Mouse (Mus musculus): ENCODE data around the gene Smoc2. TPM values are rescaled to one million over a fixed set of nuclear protein-coding genes. Genes with fewer than 3 reads are reported as not detected.

Smoc2 gene
- total and polyA plus RNA-seq, 3 experiments, result 36.5 to 55.4 (median 54.9) TPM

GRCm38 (mm10) chr17:14387261-14387660 is 108.0 kb downstream of the Smoc2 start:
- Histone ChIP-seq H3K4me3 (no peak overlapping the region), H3K36me3 (ENCODE audit: control insufficient read depth, insufficient read depth, low read length) (no peaks in the 10 kb centered on the region), H3K79me2 (replicated peaks; ENCODE audit: control insufficient read depth, insufficient read depth, low read length) (no peaks in the 10 kb centered on the region), H3K27ac (no peak overlapping the region), H3K4me1 (ENCODE audit: control insufficient read depth, insufficient read depth, low read length) (no peaks in the 10 kb centered on the region), H3K9ac (ENCODE audit: low read depth, low read length) (no peak overlapping the region), H3K27me3 (ENCODE audit: control insufficient read depth, insufficient read depth, low read length) (no peaks in the 10 kb centered on the region)
- TF ChIP-seq EP300 (IDR thresholded peaks at IDR 0.05; ENCODE audit: insufficient read depth, low read depth, low read length) (no peak), CTCF (IDR thresholded peaks at IDR 0.05) (no peak), POLR2A (IDR thresholded peaks at IDR 0.05; ENCODE audit: insufficient read depth, low read depth, low read length) (no peak)
- 48% methylated on average over 6 of the region's 6 CpGs for whole genome bisulfite sequencing
- intact Hi-C loops (cut with DNase I), result loop anchor here (5.0 kb wide), 1 partner anchor 100 kb away; no protein-coding TSS in a partner anchor
- no peak for DNase-seq

- DNase-seq, result no peak
- Histone ChIP-seq H3K27me3 (ENCODE audit: control insufficient read depth, insufficient read depth, low read length) (no peaks in the 10 kb centered on the region), H3K9ac (ENCODE audit: low read depth, low read length) (no peak overlapping the region), H3K36me3 (ENCODE audit: control insufficient read depth, insufficient read depth, low read length) (no peaks in the 10 kb centered on the region), H3K4me3 (no peak overlapping the region), H3K4me1 (ENCODE audit: control insufficient read depth, insufficient read depth, low read length) (no peaks in the 10 kb centered on the region), H3K27ac (no peak overlapping the region), H3K79me2 (replicated peaks; ENCODE audit: control insufficient read depth, insufficient read depth, low read length) (no peaks in the 10 kb centered on the region)
- no peak for TF ChIP-seq CTCF (IDR thresholded peaks at IDR 0.05)
- no peak for TF ChIP-seq POLR2A (IDR thresholded peaks at IDR 0.05; ENCODE audit: insufficient read depth, low read depth, low read length)
- 37% methylated on average over 2 of the region's 2 CpGs for whole genome bisulfite sequencing
- intact Hi-C loops (cut with DNase I), result loop anchor here (10.0 kb wide), 1 partner anchor 122 kb away; no protein-coding TSS in a partner anchor
Observed at GRCm38 (mm10) chr17:14392443-14392842, 113.1 kb downstream of the Smoc2 start.

GRCm38 (mm10) chr17:14394861-14395260 is 115.6 kb downstream of the Smoc2 start:
- DNase-seq, result no peak
- H3K27ac ChIP-seq, result no peak overlapping the region
- H3K4me3 ChIP-seq, result no peak overlapping the region
- WGBS, result 42% methylated on average over 5 of the region's 5 CpGs
- TF ChIP-seq EP300 (IDR thresholded peaks at IDR 0.05; ENCODE audit: insufficient read depth, low read depth, low read length), result no peak
- no peak for TF ChIP-seq CTCF (IDR thresholded peaks at IDR 0.05)
- intact Hi-C loops (cut with DNase I), result loop anchor here (10.0 kb wide), 1 partner anchor 120 kb away; no protein-coding TSS in a partner anchor
- H3K9ac ChIP-seq (ENCODE audit: low read depth, low read length), result no peak overlapping the region
- no peaks in the 10 kb centered on the region for H3K79me2 ChIP-seq (replicated peaks; ENCODE audit: control insufficient read depth, insufficient read depth, low read length)
- H3K4me1 ChIP-seq (ENCODE audit: control insufficient read depth, insufficient read depth, low read length), result no peaks in the 10 kb centered on the region
- no peaks in the 10 kb centered on the region for H3K27me3 ChIP-seq (ENCODE audit: control insufficient read depth, insufficient read depth, low read length)
- H3K36me3 ChIP-seq (ENCODE audit: control insufficient read depth, insufficient read depth, low read length), result no peaks in the 10 kb centered on the region

GRCm38 (mm10) chr17:14397456-14397855 is 118.2 kb downstream of the Smoc2 start:
- Histone ChIP-seq H3K79me2 (replicated peaks; ENCODE audit: control insufficient read depth, insufficient read depth, low read length) (no peaks in the 10 kb centered on the region), H3K4me1 (ENCODE audit: control insufficient read depth, insufficient read depth, low read length) (no peaks in the 10 kb centered on the region), H3K4me3 (no peak overlapping the region), H3K27ac (no peak overlapping the region), H3K36me3 (ENCODE audit: control insufficient read depth, insufficient read depth, low read length) (no peaks in the 10 kb centered on the region), H3K27me3 (ENCODE audit: control insufficient read depth, insufficient read depth, low read length) (no peaks in the 10 kb centered on the region), H3K9ac (ENCODE audit: low read depth, low read length) (no peak overlapping the region)
- peak; percentile 31 to 52 for DNase-seq
- no peak for TF ChIP-seq CTCF (IDR thresholded peaks at IDR 0.05)
- TF ChIP-seq POLR2A (IDR thresholded peaks at IDR 0.05; ENCODE audit: insufficient read depth, low read depth, low read length), result no peak
- TF ChIP-seq EP300 (IDR thresholded peaks at IDR 0.05; ENCODE audit: insufficient read depth, low read depth, low read length), result no peak
- intact Hi-C loops (cut with DNase I), result loop anchor here (10.0 kb wide), 1 partner anchor 117 kb away; no protein-coding TSS in a partner anchor
- 33% methylated on average over 5 of the region's 5 CpGs for WGBS

- no peak overlapping the region for H3K4me3 ChIP-seq
- H3K36me3 ChIP-seq (ENCODE audit: control insufficient read depth, insufficient read depth, low read length), result no peaks in the 10 kb centered on the region
- TF ChIP-seq POLR2A (IDR thresholded peaks at IDR 0.05; ENCODE audit: insufficient read depth, low read depth, low read length) (no peak), CTCF (IDR thresholded peaks at IDR 0.05) (no peak), EP300 (IDR thresholded peaks at IDR 0.05; ENCODE audit: insufficient read depth, low read depth, low read length) (no peak)
- no peaks in the 10 kb centered on the region for H3K4me1 ChIP-seq (ENCODE audit: control insufficient read depth, insufficient read depth, low read length)
- H3K9ac ChIP-seq (ENCODE audit: low read depth, low read length), result no peak overlapping the region
- no peaks in the 10 kb centered on the region for H3K27me3 ChIP-seq (ENCODE audit: control insufficient read depth, insufficient read depth, low read length)
- DNase-seq, result no peak
- 90% methylated on average over 8 of the region's 8 CpGs for WGBS
- intact Hi-C loops (cut with DNase I), result loop anchor here (10.0 kb wide), 1 partner anchor 116 kb away; no protein-coding TSS in a partner anchor
- H3K27ac ChIP-seq, result no peak overlapping the region
- H3K79me2 ChIP-seq (replicated peaks; ENCODE audit: control insufficient read depth, insufficient read depth, low read length), result no peaks in the 10 kb centered on the region
Observed at GRCm38 (mm10) chr17:14398650-14399424, 119.5 kb downstream of the Smoc2 start.

GRCm38 (mm10) chr17:14400960-14401359 is 121.7 kb downstream of the Smoc2 start:
- Histone ChIP-seq H3K36me3 (ENCODE audit: control insufficient read depth, insufficient read depth, low read length) (no peaks in the 10 kb centered on the region), H3K27ac (no peak overlapping the region), H3K4me1 (ENCODE audit: control insufficient read depth, insufficient read depth, low read length) (no peaks in the 10 kb centered on the region), H3K9ac (ENCODE audit: low read depth, low read length) (no peak overlapping the region), H3K4me3 (no peak overlapping the region), H3K27me3 (ENCODE audit: control insufficient read depth, insufficient read depth, low read length) (no peaks in the 10 kb centered on the region), H3K79me2 (replicated peaks; ENCODE audit: control insufficient read depth, insufficient read depth, low read length) (no peaks in the 10 kb centered on the region)
- TF ChIP-seq POLR2A (IDR thresholded peaks at IDR 0.05; ENCODE audit: insufficient read depth, low read depth, low read length) (no peak), EP300 (IDR thresholded peaks at IDR 0.05; ENCODE audit: insufficient read depth, low read depth, low read length) (no peak), CTCF (IDR thresholded peaks at IDR 0.05) (no peak)
- no peak for DNase-seq
- intact Hi-C loops (cut with DNase I), result no loop called here
- 72% methylated on average over 5 of the region's 5 CpGs for WGBS
